Mouse (Mus musculus): ENCODE data around the gene Col11a2. TPM values are rescaled to one million over a fixed set of nuclear protein-coding genes. Genes with fewer than 3 reads are reported as not detected.

Gene Col11a2
- polyA plus RNA-seq, 1 experiment from 2014 or later: 0.90 TPM

GRCm38 (mm10) chr17:34027656-34028223, 11.5 kb upstream of the Col11a2 start, which contains the start of gene H2-Ke6:
Gene H2-Ke6 (minus strand): TSS chr17:34028060.
- H3K27ac ChIP-seq: peak within 1 kb of the TSS; percentile 79
- H3K36me3 ChIP-seq: 0 out of 2 replicates have a peak, but pooled peaks cover 8% of the 10 kb centered on the region
- H3K4me1 ChIP-seq (replicated peaks): peaks cover 60% of the 10 kb centered on the region
- H3K4me3 ChIP-seq (replicated peaks): peak within 1 kb of the TSS; percentile 57
- peak; percentile 77 for ATAC-seq
- H3K9me3 ChIP-seq: no peaks in the 10 kb centered on the region
- peak within 1 kb of the TSS; percentile 94 for H3K4me2 ChIP-seq (replicated peaks)
- 1% methylated on average over 48 of the region's 49 CpGs for WGBS
- H3K9ac ChIP-seq: peak within 1 kb of the TSS; percentile 67
- no peaks in the 10 kb centered on the region for H3K27me3 ChIP-seq (replicated peaks)

GRCm38 (mm10) chr17:34028501-34029149, 10.6 kb upstream of the Col11a2 start:
- Histone ChIP-seq H3K4me2 (replicated peaks) (peak overlapping the region; percentile 94), H3K9ac (no peak overlapping the region), H3K9me3 (no peaks in the 10 kb centered on the region), H3K27ac (0 out of 2 replicates have a peak overlapping the region, but pooled peaks have one; percentile 24), H3K4me1 (replicated peaks) (peaks cover 68% of the 10 kb centered on the region), H3K36me3 (0 out of 2 replicates have a peak, but pooled peaks cover 6% of the 10 kb centered on the region), H3K4me3 (replicated peaks) (peak overlapping the region; percentile 57; the same call in 1 of the 2 replicates), H3K27me3 (replicated peaks) (no peaks in the 10 kb centered on the region)
- ATAC-seq: no peak
- 71% methylated on average over 17 of the region's 17 CpGs for WGBS

DNA sequence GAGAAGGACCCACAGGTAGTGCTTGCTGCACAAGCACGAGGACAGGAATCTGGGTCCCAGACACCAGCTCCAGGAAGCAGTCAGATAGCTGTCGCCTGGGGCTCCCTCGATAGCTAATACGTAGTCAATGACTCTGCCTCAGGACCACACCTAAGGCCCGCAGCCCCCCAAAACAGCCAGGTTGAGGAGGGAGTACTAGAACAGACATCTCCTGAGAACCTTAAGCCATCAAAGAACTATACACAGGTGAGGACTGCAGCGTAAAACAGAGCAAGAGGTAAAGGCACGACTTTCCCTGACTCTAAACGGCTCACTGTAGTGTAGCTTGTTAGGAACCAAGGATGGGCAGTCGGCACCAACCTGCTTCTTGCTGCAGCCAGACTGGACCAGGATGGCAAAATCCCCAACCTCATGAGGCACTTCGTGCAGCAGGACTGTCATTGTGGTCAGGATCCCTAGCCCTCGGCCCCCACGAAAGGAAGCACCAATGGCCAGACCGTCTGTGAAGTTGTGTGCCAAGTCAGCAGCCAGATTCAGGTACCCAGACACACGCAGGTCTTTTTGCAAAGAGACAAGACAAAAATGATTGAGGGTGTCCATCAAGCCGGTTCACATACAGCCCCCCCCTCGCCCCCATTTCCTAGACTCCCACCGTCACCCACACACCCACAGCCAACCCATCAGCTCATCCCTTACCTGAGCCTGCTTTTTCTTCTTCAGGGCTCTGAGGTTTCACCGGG, 9.9 kb upstream of the Col11a2 start:
- Histone ChIP-seq H3K27me3 (replicated peaks) (no peaks in the 10 kb centered on the region), H3K4me1 (replicated peaks) (peaks cover 64% of the 10 kb centered on the region), H3K36me3 (0 out of 2 replicates have a peak, but pooled peaks cover 11% of the 10 kb centered on the region), H3K4me2 (replicated peaks) (peak overlapping the region; percentile 93), H3K4me3 (replicated peaks) (peak overlapping the region; percentile 96; the same call in 1 of the 2 replicates), H3K9ac (peak overlapping the region; percentile 82), H3K27ac (no peak overlapping the region), H3K9me3 (no peaks in the 10 kb centered on the region)
- ATAC-seq: no peak
- 89% methylated on average over 18 of the region's 18 CpGs for WGBS

- H3K36me3 ChIP-seq: 0 out of 2 replicates have a peak, but pooled peaks cover 11% of the 10 kb centered on the region
- ATAC-seq: no peak
- H3K27me3 ChIP-seq (replicated peaks): no peaks in the 10 kb centered on the region
- 0 out of 2 replicates have a peak overlapping the region, but pooled peaks have one; percentile 97 for H3K27ac ChIP-seq
- peak overlapping the region; percentile 96 for H3K4me3 ChIP-seq (replicated peaks)
- 70% methylated on average over 21 of the region's 21 CpGs for WGBS
- H3K4me1 ChIP-seq (replicated peaks): peaks cover 64% of the 10 kb centered on the region
- H3K4me2 ChIP-seq (replicated peaks): peak overlapping the region; percentile 93
- H3K9ac ChIP-seq: peak overlapping the region; percentile 82
- H3K9me3 ChIP-seq: no peaks in the 10 kb centered on the region
Measured at GRCm38 (mm10) chr17:34029890-34030595, 9.2 kb upstream of the Col11a2 start.

DNA sequence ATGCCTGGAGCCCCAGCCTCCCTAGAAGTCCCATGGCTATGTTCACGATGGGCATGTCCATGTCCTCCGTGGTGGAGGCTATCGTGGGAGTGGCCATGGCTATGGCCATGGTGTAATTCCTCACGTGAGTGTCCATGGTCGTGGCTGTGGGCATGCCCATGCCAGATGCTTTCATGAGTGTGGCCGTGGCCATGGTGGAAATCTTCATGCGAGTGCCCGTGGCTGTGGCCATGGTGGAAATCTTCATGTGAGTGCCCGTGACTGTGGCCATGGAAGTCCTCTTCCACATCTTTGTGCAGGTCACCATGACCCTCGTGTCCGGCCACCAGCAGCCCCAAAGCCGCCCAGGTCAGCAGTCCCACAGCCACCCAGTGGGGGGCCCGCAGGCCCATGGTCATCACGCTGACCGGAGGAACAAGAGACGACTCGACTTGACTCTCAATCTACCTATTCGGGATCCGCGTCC, 8.3 kb upstream of the Col11a2 start:
- WGBS: 2% methylated on average over 20 of the region's 20 CpGs
- peak overlapping the region; percentile 93 for H3K4me2 ChIP-seq (replicated peaks)
- H3K4me1 ChIP-seq (replicated peaks): peaks cover 57% of the 10 kb centered on the region
- H3K4me3 ChIP-seq (replicated peaks): peak overlapping the region; percentile 96
- peak overlapping the region; percentile 97 for H3K27ac ChIP-seq
- ATAC-seq: no peak; the same call in 1 of the 2 replicates
- no peaks in the 10 kb centered on the region for H3K9me3 ChIP-seq
- peak overlapping the region; percentile 82 for H3K9ac ChIP-seq
- 0 out of 2 replicates have a peak, but pooled peaks cover 11% of the 10 kb centered on the region for H3K36me3 ChIP-seq
- no peaks in the 10 kb centered on the region for H3K27me3 ChIP-seq (replicated peaks)

DNA sequence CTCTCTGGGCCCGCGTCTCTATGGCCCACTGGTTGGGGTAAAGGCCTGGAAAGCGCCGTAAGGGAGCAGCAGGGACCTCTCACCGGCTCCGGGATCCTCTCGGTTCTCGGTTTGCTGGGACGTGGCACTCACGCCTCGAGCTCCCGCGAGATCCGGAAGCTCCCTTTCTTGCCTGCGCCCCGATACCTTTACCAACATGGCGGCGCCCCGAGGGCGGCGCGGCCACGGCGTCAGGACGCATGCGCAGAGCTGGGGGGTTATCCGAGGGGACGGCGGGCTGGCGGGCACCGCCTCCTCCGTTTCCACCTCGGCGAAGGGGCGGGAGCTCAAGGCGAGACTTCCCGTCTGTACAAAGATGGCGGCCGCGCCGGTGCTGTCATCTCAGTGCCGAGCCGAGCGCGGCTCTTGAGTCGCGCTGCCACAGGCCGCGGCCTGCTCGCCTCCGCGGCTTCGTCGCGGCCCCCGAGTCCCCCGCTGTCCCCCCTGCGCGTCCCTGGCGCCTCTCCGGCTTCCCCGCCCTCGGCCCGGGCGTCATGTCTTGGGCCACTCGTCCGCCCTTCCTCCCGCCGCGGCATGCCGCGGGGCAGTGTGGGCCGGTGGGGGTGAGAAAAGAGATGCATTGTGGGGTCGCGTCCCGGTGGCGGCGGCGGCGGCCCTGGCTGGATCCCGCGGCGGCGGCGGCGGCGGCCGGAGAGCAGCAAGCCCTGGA, 7.6 kb upstream of the Col11a2 start, which contains the start of the genes Slc39a7 and Rxrb:
Gene Slc39a7, minus strand, starts transcription at position 218 of the 709 bp plus-strand sequence.
Gene Rxrb, plus strand, starts transcription at position 348 of the 709 bp plus-strand sequence.
- peaks cover 16% of the 10 kb centered on the region; the same call in 1 of the 2 replicates for H3K36me3 ChIP-seq
- H3K4me1 ChIP-seq (replicated peaks): peaks cover 49% of the 10 kb centered on the region
- under 1% methylated on average over 80 of the region's 88 CpGs for WGBS
- peak within 1 kb of the TSS; percentile 93 for H3K4me2 ChIP-seq (replicated peaks)
- no peaks in the 10 kb centered on the region for H3K27me3 ChIP-seq (replicated peaks)
- peak within 1 kb of the TSS; percentile 97 for H3K27ac ChIP-seq
- peak within 1 kb of the TSS; percentile 93 for H3K9ac ChIP-seq
- peak; percentile 83 for ATAC-seq
- peak within 1 kb of the TSS; percentile 96 for H3K4me3 ChIP-seq (replicated peaks)
- H3K9me3 ChIP-seq: no peaks in the 10 kb centered on the region

DNA sequence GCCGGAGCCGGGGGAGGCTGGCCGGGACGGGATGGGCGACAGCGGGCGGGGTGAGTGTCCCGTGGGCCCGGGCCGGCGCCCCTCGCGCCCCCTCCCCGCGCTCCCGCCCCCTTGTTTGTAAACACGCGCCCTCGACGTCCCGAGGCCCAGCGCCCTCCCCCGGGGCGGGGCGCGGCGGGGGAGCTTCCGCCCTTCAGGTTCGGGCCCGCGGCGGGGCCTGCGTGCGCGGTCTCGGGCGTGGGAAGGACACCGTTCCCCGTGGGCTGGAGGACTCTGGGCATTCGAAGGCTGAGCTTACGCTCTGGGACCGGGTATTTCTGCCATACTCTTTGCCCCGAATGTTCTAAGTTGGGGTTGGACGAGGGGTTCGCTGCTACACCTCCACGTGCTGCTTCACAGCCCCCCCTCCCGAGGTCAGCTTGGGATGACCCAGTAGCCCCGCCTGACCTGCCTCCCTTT, 7.0 kb upstream of the Col11a2 start:
- Histone ChIP-seq H3K4me1 (replicated peaks) (peaks cover 43% of the 10 kb centered on the region), H3K36me3 (peaks cover 21% of the 10 kb centered on the region; the same call in 1 of the 2 replicates), H3K4me3 (replicated peaks) (peak overlapping the region; percentile 96), H3K27ac (peak overlapping the region; percentile 97), H3K4me2 (replicated peaks) (peak overlapping the region; percentile 93), H3K9ac (peak overlapping the region; percentile 93), H3K27me3 (replicated peaks) (no peaks in the 10 kb centered on the region), H3K9me3 (no peaks in the 10 kb centered on the region)
- ATAC-seq: peak; percentile 50
- 1% methylated on average over 39 of the region's 48 CpGs for WGBS

DNA sequence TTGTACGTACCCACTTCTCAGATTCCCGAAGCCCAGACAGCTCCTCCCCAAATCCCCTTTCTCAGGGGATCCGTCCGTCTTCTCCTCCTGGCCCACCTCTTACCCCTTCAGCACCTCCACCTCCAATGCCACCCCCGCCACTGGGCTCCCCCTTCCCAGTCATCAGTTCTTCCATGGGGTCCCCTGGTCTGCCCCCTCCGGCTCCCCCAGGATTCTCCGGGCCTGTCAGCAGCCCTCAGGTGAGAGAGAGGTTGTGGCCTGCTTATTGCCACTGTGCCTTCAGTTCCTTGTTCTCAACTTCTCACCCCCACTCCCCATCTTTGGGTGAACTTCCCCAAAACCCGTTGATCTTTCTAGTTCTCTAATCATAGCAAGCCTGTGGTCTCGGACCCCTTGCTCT, 6.4 kb upstream of the Col11a2 start:
- Histone ChIP-seq H3K9me3 (no peaks in the 10 kb centered on the region), H3K4me2 (replicated peaks) (peak overlapping the region; percentile 93), H3K4me3 (replicated peaks) (peak overlapping the region; percentile 96), H3K27ac (peak overlapping the region; percentile 97; the same call in 1 of the 2 replicates), H3K9ac (peak overlapping the region; percentile 93), H3K36me3 (peaks cover 26% of the 10 kb centered on the region), H3K4me1 (replicated peaks) (peaks cover 40% of the 10 kb centered on the region), H3K27me3 (replicated peaks) (no peaks in the 10 kb centered on the region)
- no peak for ATAC-seq
- 51% methylated on average over 9 of the region's 9 CpGs for WGBS

- Histone ChIP-seq H3K36me3 (peaks cover 26% of the 10 kb centered on the region), H3K9ac (no peak overlapping the region), H3K4me1 (replicated peaks) (peaks cover 38% of the 10 kb centered on the region), H3K27me3 (replicated peaks) (no peaks in the 10 kb centered on the region; the same call in 1 of the 2 replicates), H3K4me3 (replicated peaks) (no peak overlapping the region), H3K27ac (no peak overlapping the region), H3K9me3 (no peaks in the 10 kb centered on the region), H3K4me2 (replicated peaks) (peak overlapping the region; percentile 93)
- no peak for ATAC-seq
- 89% methylated on average over 9 of the region's 9 CpGs for WGBS
Measured at GRCm38 (mm10) chr17:34033441-34033840, 5.8 kb upstream of the Col11a2 start.

DNA sequence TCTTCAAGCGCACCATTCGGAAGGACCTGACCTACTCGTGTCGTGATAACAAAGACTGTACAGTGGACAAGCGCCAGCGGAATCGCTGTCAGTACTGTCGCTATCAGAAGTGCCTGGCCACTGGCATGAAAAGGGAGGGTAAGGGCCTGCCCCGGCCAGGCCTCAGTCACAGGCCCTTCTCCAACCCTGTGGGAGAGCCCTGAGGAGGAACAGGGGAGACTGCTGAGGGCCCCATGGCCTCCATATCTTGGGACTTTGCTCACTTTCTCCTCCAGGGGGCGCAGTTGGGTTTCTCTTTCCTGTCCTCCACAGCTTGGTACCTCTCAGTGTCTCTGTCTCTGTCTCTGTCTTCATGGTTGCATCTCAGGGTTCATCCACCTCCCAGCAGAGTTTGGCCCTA, 5.2 kb upstream of the Col11a2 start:
- Histone ChIP-seq H3K27me3 (replicated peaks) (no peaks in the 10 kb centered on the region; the same call in 1 of the 2 replicates), H3K4me2 (replicated peaks) (no peak overlapping the region), H3K4me3 (replicated peaks) (no peak overlapping the region), H3K4me1 (replicated peaks) (peaks cover 38% of the 10 kb centered on the region), H3K9me3 (no peaks in the 10 kb centered on the region), H3K36me3 (peaks cover 21% of the 10 kb centered on the region), H3K9ac (no peak overlapping the region), H3K27ac (no peak overlapping the region)
- ATAC-seq: no peak
- 82% methylated on average over 10 of the region's 10 CpGs for WGBS

DNA sequence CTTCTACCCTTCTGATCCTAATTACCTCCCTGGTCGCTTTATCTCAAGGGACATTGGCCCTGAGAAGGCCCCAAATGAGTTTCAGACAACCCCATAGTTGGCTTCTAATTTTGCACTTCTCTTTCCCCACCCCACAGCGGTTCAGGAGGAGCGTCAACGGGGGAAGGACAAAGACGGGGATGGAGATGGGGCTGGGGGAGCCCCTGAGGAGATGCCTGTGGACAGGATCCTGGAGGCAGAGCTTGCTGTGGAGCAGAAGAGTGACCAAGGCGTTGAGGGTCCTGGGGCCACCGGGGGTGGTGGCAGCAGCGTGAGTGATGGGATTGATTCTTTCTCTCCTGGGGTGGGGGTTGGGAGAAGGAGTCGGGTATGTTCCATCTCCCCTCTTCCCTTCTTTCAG, 3.7 kb upstream of the Col11a2 start:
- Histone ChIP-seq H3K27ac (no peak overlapping the region), H3K4me2 (replicated peaks) (no peak overlapping the region), H3K9ac (no peak overlapping the region), H3K27me3 (replicated peaks) (peaks cover 5% of the 10 kb centered on the region), H3K9me3 (no peaks in the 10 kb centered on the region), H3K4me1 (replicated peaks) (peaks cover 33% of the 10 kb centered on the region), H3K36me3 (peaks cover 20% of the 10 kb centered on the region), H3K4me3 (replicated peaks) (no peak overlapping the region)
- no peak for ATAC-seq
- WGBS: 88% methylated on average over 9 of the region's 9 CpGs
